In genomic region chr1:125395391-125395790, GRCm38 (mm10) we compare ENCODE assay signal across 26 mouse cellular contexts. TPM values are rescaled to one million over a fixed set of nuclear protein-coding genes. Genes with fewer than 3 reads are reported as not detected.
DNase-seq lines count a peak whose midpoint lies in the region; ATAC-seq and TF ChIP-seq lines count a peak whose summit lies in the region.
"Had no signal": no experiment of that assay in that cellular context is flagged by ENCODE, and none has a peak within 500 bp of the region (broad histone marks: within the 10 kb centered on the region; RNA-seq: fewer than 3 reads in every experiment).

No protein-coding gene starts in this region.

- no peak overlapping the region for H3K4me3 ChIP-seq in heart, embryonic 12.5 days
- no peak overlapping the region for H3K4me3 ChIP-seq in heart, embryonic 10.5 days
- no peak overlapping the region for H3K4me3 ChIP-seq in MEL (ENCODE audit: control insufficient read depth in 1 of 2, insufficient read depth in 1 of 2, low read depth in 2 of 2, low read length in 2 of 2)
- no peak overlapping the region for H3K4me3 ChIP-seq in embryonic fibroblast, embryonic 13.5 days (ENCODE audit: insufficient read depth, low read length)
- H3K4me3 ChIP-seq in gastrocnemius, adult 2 months = no peak overlapping the region
- H3K4me3 ChIP-seq: erythroblast, embryonic 14.5 days; hindbrain, embryonic 13.5 days; megakaryocyte, embryonic 14.5 days; neural tube, embryonic 13.5 days; stomach, embryonic 15.5 days had no signal

- TF ChIP-seq EP300 in MEL (IDR thresholded peaks at IDR 0.05; ENCODE audit: low read depth in 1 of 2, low read length in 2 of 2) = no peak

- H3K27me3 ChIP-seq in heart, embryonic 12.5 days (replicated peaks) = no peaks in the 10 kb centered on the region
- H3K27me3 ChIP-seq in heart, embryonic 10.5 days (ENCODE audit: insufficient read depth, poor library complexity, severe bottlenecking) = no peaks in the 10 kb centered on the region
- H3K27me3 ChIP-seq in MEL (ENCODE audit: control insufficient read depth in 1 of 2, insufficient read depth in 2 of 2, low read length in 2 of 2) = no peaks in the 10 kb centered on the region
- H3K27me3 ChIP-seq: hindbrain, embryonic 13.5 days; megakaryocyte, embryonic 14.5 days; neural tube, embryonic 13.5 days; stomach, embryonic 15.5 days had no signal

- no peaks in the 10 kb centered on the region for H3K79me2 ChIP-seq in MEL (ENCODE audit: control insufficient read depth, insufficient read depth, low read length, poor library complexity)

- H3K4me1 ChIP-seq in heart, embryonic 12.5 days (replicated peaks) = peaks cover 6% of the 10 kb centered on the region
- no peaks in the 10 kb centered on the region for H3K4me1 ChIP-seq in heart, embryonic 10.5 days
- H3K4me1 ChIP-seq in MEL (ENCODE audit: control insufficient read depth in 1 of 2, insufficient read depth in 2 of 2, low read length in 2 of 2) = peaks cover 9 to 17% of the 10 kb centered on the region in 2 experiments; a peak in 3 of 4 replicates
- H3K4me1 ChIP-seq in embryonic fibroblast, embryonic 13.5 days (ENCODE audit: control insufficient read depth, insufficient read depth, low read length) = no peaks in the 10 kb centered on the region
- H3K4me1 ChIP-seq: hindbrain, embryonic 13.5 days; neural tube, embryonic 13.5 days; stomach, embryonic 15.5 days had no signal

- no peak for TF ChIP-seq RAD21 in MEL (IDR thresholded peaks at IDR 0.05; ENCODE audit: low read depth, low read length)

- H3K27ac ChIP-seq in heart, embryonic 12.5 days (ENCODE audit: poor library complexity, severe bottlenecking) = peak overlapping the region; percentile 23; the same call in 1 of the 2 replicates
- H3K27ac ChIP-seq in heart, embryonic 10.5 days = no peak overlapping the region
- peak overlapping the region; percentile 43; the same call in 1 of the 2 replicates for H3K27ac ChIP-seq in MEL (ENCODE audit: control insufficient read depth, low read depth, low read length)
- peak overlapping the region; percentile 47 for H3K27ac ChIP-seq in embryonic fibroblast, embryonic 13.5 days (ENCODE audit: insufficient read depth, low read length)
- no peak overlapping the region for H3K27ac ChIP-seq in gastrocnemius, adult 2 months
- H3K27ac ChIP-seq: hindbrain, embryonic 13.5 days; neural tube, embryonic 13.5 days; stomach, embryonic 15.5 days had no signal

- no peaks in the 10 kb centered on the region for H3K9me3 ChIP-seq in heart, embryonic 12.5 days (replicated peaks)
- H3K9me3 ChIP-seq in heart, embryonic 10.5 days = no peaks in the 10 kb centered on the region
- no peaks in the 10 kb centered on the region for H3K9me3 ChIP-seq in MEL (replicated peaks; ENCODE audit: insufficient read depth, low read length)
- H3K9me3 ChIP-seq: hindbrain, embryonic 13.5 days; megakaryocyte, embryonic 14.5 days; neural tube, embryonic 13.5 days; stomach, embryonic 15.5 days had no signal

- no peak for DNase-seq in heart, embryonic 10.5 days (ENCODE audit: low spot score)
- DNase-seq in MEL (ENCODE audit: low read depth, low spot score) = peak; percentile 24
- DNase-seq in right cerebral cortex, postnatal 36 days (ENCODE audit: low spot score in 2 of 2) = no peak
- DNase-seq in gastrocnemius, adult 2 months = no peak
- DNase-seq: adrenal gland, postnatal 25 days; cerebellum, adult 18-20 months; cerebellum, postnatal 36 days; kidney, adult 8-10 months; kidney, postnatal 25 days; lung, adult 18-20 months; lung, postnatal 14 days; midbrain, embryonic 14.5 days; right cerebral cortex, postnatal 14 days; thymus, adult 18-20 months; thymus, postnatal 4 days had no signal

- no peak for ATAC-seq in heart, embryonic 12.5 days (ENCODE audit: insufficient number of reproducible peaks, low FRiP score)
- 0 out of 2 replicates have a peak, but pooled peaks have one; percentile 33 for ATAC-seq in megakaryocyte progenitor cell, adult 5-6 weeks (replicated peaks; ENCODE audit: poor library complexity)
- ATAC-seq: forebrain, embryonic 14.5 days; inflammation-experienced regulatory T-cells, adult 6 months had no signal

- TF ChIP-seq POLR2A in MEL (IDR thresholded peaks at IDR 0.05; ENCODE audit: control insufficient read depth in 1 of 2, insufficient read depth in 1 of 2, low read depth in 1 of 2, low read length in 2 of 2, poor library complexity in 1 of 2) = no peak
- TF ChIP-seq POLR2A in embryonic fibroblast, embryonic 13.5 days (IDR thresholded peaks at IDR 0.05; ENCODE audit: low read depth, low read length) = no peak

- 92% methylated on average over 1 of the region's 1 CpGs for WGBS in heart, embryonic 12.5 days
- WGBS in heart, embryonic 10.5 days = 95% methylated on average over 1 of the region's 1 CpGs

- H3K4me2 ChIP-seq in heart, embryonic 12.5 days = no peak overlapping the region
- H3K4me2 ChIP-seq: hindbrain, embryonic 13.5 days; liver, embryonic 11.5 days; neural tube, embryonic 13.5 days; stomach, embryonic 15.5 days had no signal

- no peak for TF ChIP-seq CTCF in MEL (IDR thresholded peaks at IDR 0.05 in 2 of 3, conservative IDR thresholded peaks at IDR 0.05 in 1 of 3; ENCODE audit: control insufficient read depth in 1 of 3, insufficient read depth in 1 of 3, low read depth in 2 of 3, low read length in 3 of 3, poor library complexity in 1 of 3, severe bottlenecking in 1 of 3)
- TF ChIP-seq CTCF in embryonic fibroblast, embryonic 13.5 days (IDR thresholded peaks at IDR 0.05; ENCODE audit: borderline replicate concordance, insufficient read depth, low read length) = no peak
- no peak for TF ChIP-seq CTCF in gastrocnemius, adult 2 months (IDR thresholded peaks at IDR 0.05)

- H3K9ac ChIP-seq in heart, embryonic 12.5 days = no peak overlapping the region
- H3K9ac ChIP-seq in MEL (ENCODE audit: control insufficient read depth, low read depth, low read length, poor library complexity, severe bottlenecking) = no peak overlapping the region
- H3K9ac ChIP-seq: hindbrain, embryonic 13.5 days; neural tube, embryonic 13.5 days; stomach, embryonic 15.5 days had no signal

- H3K36me3 ChIP-seq in heart, embryonic 12.5 days = peaks cover 72% of the 10 kb centered on the region
- peaks cover 71% of the 10 kb centered on the region for H3K36me3 ChIP-seq in heart, embryonic 10.5 days
- peaks cover 27 to 37% of the 10 kb centered on the region in 2 experiments for H3K36me3 ChIP-seq in MEL (ENCODE audit: control insufficient read depth in 1 of 2, insufficient read depth in 2 of 2, low read length in 2 of 2)

- intact Hi-C loops in gastrocnemius, adult 2 months (cut with DNase I) = no loop called here

TF ChIP-seq in MEL, 35 proteins besides CTCF, POLR2A, EP300 and RAD21:
- TF ChIP-seq CHD2 (IDR thresholded peaks at IDR 0.05; ENCODE audit: low read length) (no peak), SIN3A (IDR thresholded peaks at IDR 0.05; ENCODE audit: low read length) (peak; percentile 26; the same call in 1 of the 2 replicates), MAX (IDR thresholded peaks at IDR 0.05; ENCODE audit: low read length) (0 out of 2 replicates have a peak, but pooled peaks have one; percentile 10), MEF2A (IDR thresholded peaks at IDR 0.05; ENCODE audit: extremely low read depth, insufficient replicate concordance, low read depth, low read length, poor library complexity, severe bottlenecking) (peak; percentile 91; the same call in 1 of the 2 replicates)
TF ChIP-seq in MEL: peak in this region for 3.

RNA-seq across cellular contexts. Expression of gene Actr3, which starts 40.1 kb away (rescaled TPM):
- polyA plus RNA-seq in heart, embryonic 12.5 days (2016; fragmentation: Nextera tagmentation; extraction: Ambion mirVana) = 301 and 313 TPM in 2 replicates
- polyA plus RNA-seq in heart, embryonic 10.5 days (2016; fragmentation: Nextera tagmentation; extraction: Ambion mirVana) = 283 and 309 TPM in 2 replicates
- total RNA-seq in MEL (2012; rRNA removed) = 154 and 191 TPM in 2 replicates
- 100 to 1,000 TPM in 1 of 2 experiments, not detected in 1; 211 TPM for polyA plus RNA-seq in MEL (2012; ENCODE audit: insufficient read depth in 1 of 2, insufficient read length in 2 of 2, low read depth in 1 of 2, low replicate concordance in 2 of 2, missing spikeins in 1 of 2)
- polyA plus RNA-seq in embryonic fibroblast, embryonic 13.5 days (2011; ENCODE audit: insufficient read length, low read depth, missing spikeins) = 452 and 485 TPM in 2 replicates
- 593 and 655 TPM in 2 replicates for total RNA-seq in megakaryocyte progenitor cell, adult 5-6 weeks (2015)
- 974 and 976 TPM in 2 replicates for total RNA-seq in megakaryocyte progenitor cell, adult 5-6 weeks (2017)
- 10 to 100 TPM; 35.6 to 45.1 TPM for total RNA-seq in gastrocnemius, adult 2 months (2021)

Comparison
In these comparisons a context has a peak if more than half of its experiments do, and no peak if none do; other contexts are left out.
1. H3K27ac ChIP-seq: peak in heart, embryonic 12.5 days (single experiment), MEL (single experiment) and embryonic fibroblast, embryonic 13.5 days (single experiment); none in heart, embryonic 10.5 days (single experiment) and gastrocnemius, adult 2 months (single experiment).